Mouse (Mus musculus) kidney, embryonic 15.5 days (tissue): ENCODE results near the gene R3hdm2. TPM values are rescaled to one million over a fixed set of nuclear protein-coding genes. Genes with fewer than 3 reads are reported as not detected.
A peak's percentile ranks its signal among the peaks of the same experiment; 100 is the strongest.

Experiments used
- ATAC-seq: fragments of 200-750 bp; cut with Nextera tagmentation; replicated peaks from 2 replicates; pipeline ENCODE4 v1.8.0; 2017; ENCODE audit warnings: moderate TSS enrichment; ENCODE audit not compliant: low FRiP score
- H3K27ac ChIP-seq: fragments of 300-500 bp; sonication (generic); 2 replicates; pipeline ENCODE4 v1.5.1; 2015; ENCODE audit warnings: mild to moderate bottlenecking, inconsistent platforms
- H3K27me3 ChIP-seq: fragments of 300-500 bp; sonication (generic); 2 replicates; pipeline ENCODE4 v1.6.1; 2015; ENCODE audit warnings: inconsistent platforms
- H3K36me3 ChIP-seq: fragments of 300-500 bp; sonication (generic); 2 replicates; pipeline ENCODE4 v1.6.1; 2015; ENCODE audit warnings: inconsistent platforms
- H3K4me1 ChIP-seq: fragments of 300-500 bp; sonication (generic); 2 replicates; pipeline ENCODE4 v1.6.1; 2015; ENCODE audit warnings: inconsistent platforms
- H3K4me2 ChIP-seq: fragments of 300-500 bp; sonication (generic); 2 replicates; pipeline ENCODE4 v1.6.1; 2015; ENCODE audit warnings: moderate library complexity, mild to moderate bottlenecking, inconsistent platforms
- H3K4me3 ChIP-seq: fragments of 300-500 bp; sonication (generic); replicated peaks from 2 replicates; pipeline ENCODE4 v1.5.1; 2015; ENCODE audit warnings: mild to moderate bottlenecking, inconsistent platforms
- H3K9ac ChIP-seq: fragments of 300-500 bp; sonication (generic); 2 replicates; pipeline ENCODE4 v1.6.1; 2015; ENCODE audit warnings: mild to moderate bottlenecking, inconsistent platforms
- H3K9me3 ChIP-seq: fragments of 300-500 bp; sonication (generic); replicated peaks from 2 replicates; pipeline ENCODE4 v1.6.1; 2016; ENCODE audit warnings: inconsistent platforms
- WGBS: fragments of 180-500 bp; shearing (Covaris S2); methylation state at CpG from one replicate; pipeline ENCODE4 v1.1.7; 2015; ENCODE audit warnings: mixed read lengths; 5-methylcytosine and 5-hydroxymethylcytosine counted together
- polyA plus RNA-seq: library from polyadenylated mRNA; unstranded; fragments of >200 nt; fragmentation: Nextera tagmentation; extraction: Ambion mirVana; gene quantifications from 2 replicates; pipeline ENCODE4 v1.2.1, GENCODE M21; 2015

R3hdm2 gene
- polyA plus RNA-seq, 1 experiment from 2014 or later = 34.7 TPM

- Histone ChIP-seq H3K4me1 (peaks cover 65% of the 10 kb centered on the region), H3K27ac (no peak overlapping the region), H3K4me3 (peak overlapping the region; percentile 45), H3K27me3 (peaks cover 74% of the 10 kb centered on the region), H3K9ac (no peak overlapping the region), H3K4me2 (peak overlapping the region; percentile 78), H3K9me3 (no peaks in the 10 kb centered on the region), H3K36me3 (no peaks in the 10 kb centered on the region)
- under 1% methylated on average over 35 of the region's 35 CpGs for WGBS
- peak; percentile 59 for ATAC-seq
Observed at GRCm38 (mm10) chr10:127509051-127509836, 129.1 kb downstream of the R3hdm2 start.

GRCm38 (mm10) chr10:127509837-127510701 lies 129.9 kb downstream of the R3hdm2 start:
- Histone ChIP-seq H3K4me1 (peaks cover 73% of the 10 kb centered on the region), H3K4me3 (peak overlapping the region; percentile 45), H3K4me2 (peak overlapping the region; percentile 78), H3K36me3 (no peaks in the 10 kb centered on the region), H3K9me3 (no peaks in the 10 kb centered on the region), H3K27me3 (peaks cover 82% of the 10 kb centered on the region), H3K27ac (no peak overlapping the region), H3K9ac (no peak overlapping the region)
- 9% methylated on average over 17 of the region's 17 CpGs for WGBS
- ATAC-seq = no peak

GRCm38 (mm10) chr10:127510895-127511617 lies 130.9 kb downstream of the R3hdm2 start:
- no peaks in the 10 kb centered on the region for H3K9me3 ChIP-seq
- 7% methylated on average over 11 of the region's 11 CpGs for WGBS
- peak overlapping the region; percentile 87 for H3K4me2 ChIP-seq
- peaks cover 92% of the 10 kb centered on the region for H3K27me3 ChIP-seq
- no peak overlapping the region for H3K27ac ChIP-seq
- no peak for ATAC-seq
- peaks cover 83% of the 10 kb centered on the region for H3K4me1 ChIP-seq
- H3K9ac ChIP-seq = 0 out of 2 replicates have a peak overlapping the region, but pooled peaks have one; percentile 29
- H3K4me3 ChIP-seq = peak overlapping the region; percentile 47
- H3K36me3 ChIP-seq = no peaks in the 10 kb centered on the region

DNA sequence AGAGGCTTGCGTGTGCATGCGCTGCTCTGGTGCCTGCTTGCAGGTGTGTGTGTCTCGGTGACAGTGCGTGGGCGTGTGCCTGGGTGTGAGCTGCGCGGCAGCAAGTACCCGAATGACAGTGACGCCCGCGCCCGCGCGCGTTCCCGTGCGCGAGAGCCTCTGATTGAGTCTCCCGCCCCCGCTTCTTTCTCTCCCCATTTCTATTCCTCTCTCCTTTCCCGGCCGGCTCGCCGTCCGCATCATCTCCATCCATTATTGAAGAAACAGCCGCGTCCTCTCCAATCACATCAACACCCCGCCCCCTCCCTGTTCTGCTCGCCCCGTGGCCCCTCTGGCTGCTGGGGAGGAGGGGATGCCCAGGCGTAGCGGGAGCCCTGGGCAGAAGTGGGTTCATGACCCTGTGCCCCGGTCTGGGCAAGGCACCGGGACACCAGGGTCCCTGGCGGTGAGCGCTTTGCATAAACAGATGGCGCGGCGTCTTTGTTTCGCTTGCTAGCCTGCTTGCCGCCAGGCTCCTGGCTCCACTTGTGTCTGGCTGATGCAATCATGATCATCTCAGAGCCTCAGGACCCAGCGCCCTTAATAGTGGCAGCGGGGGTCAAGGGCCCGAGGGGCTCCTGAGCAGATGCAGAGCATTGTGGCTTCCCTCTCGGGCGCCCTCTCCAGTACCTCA lies 131.6 kb downstream of the R3hdm2 start:
- no peaks in the 10 kb centered on the region for H3K9me3 ChIP-seq
- H3K27me3 ChIP-seq = peaks cover 91% of the 10 kb centered on the region
- peak overlapping the region; percentile 87 for H3K4me2 ChIP-seq
- peak overlapping the region; percentile 47 for H3K4me3 ChIP-seq
- H3K4me1 ChIP-seq = peaks cover 90% of the 10 kb centered on the region
- ATAC-seq = no peak
- peak overlapping the region; percentile 29 for H3K9ac ChIP-seq
- H3K36me3 ChIP-seq = no peaks in the 10 kb centered on the region
- whole genome bisulfite sequencing = under 1% methylated on average over 45 of the region's 46 CpGs
- no peak overlapping the region for H3K27ac ChIP-seq

DNA sequence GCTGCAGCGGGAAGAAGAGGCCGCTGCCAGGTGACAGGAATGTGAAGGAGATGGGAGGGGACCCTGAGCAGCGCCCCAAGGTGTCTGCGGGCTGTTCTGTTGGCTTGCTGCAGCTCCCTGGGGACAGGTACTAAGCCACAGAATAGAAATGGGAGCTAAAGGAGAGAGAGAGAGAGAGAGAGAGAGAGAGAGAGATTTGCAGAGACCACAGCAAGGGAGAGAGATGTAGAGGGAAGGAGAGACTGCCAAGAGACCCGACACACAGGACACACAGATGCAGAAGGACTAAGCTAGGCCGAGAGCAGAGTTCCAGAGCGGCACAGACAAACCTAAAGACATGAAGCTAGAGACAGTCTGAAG lies 132.2 kb downstream of the R3hdm2 start:
- no peaks in the 10 kb centered on the region for H3K9me3 ChIP-seq
- peaks cover 95% of the 10 kb centered on the region for H3K4me1 ChIP-seq
- no peak overlapping the region for H3K27ac ChIP-seq
- H3K27me3 ChIP-seq = peaks cover 90% of the 10 kb centered on the region
- H3K4me3 ChIP-seq = peak overlapping the region; percentile 47
- no peak for ATAC-seq
- 4% methylated on average over 7 of the region's 7 CpGs for WGBS
- H3K36me3 ChIP-seq = peaks cover under 1% of the 10 kb centered on the region; the same call in 1 of the 2 replicates
- H3K9ac ChIP-seq = peak overlapping the region; percentile 29
- peak overlapping the region; percentile 87 for H3K4me2 ChIP-seq

- H3K4me1 ChIP-seq = peaks cover 99% of the 10 kb centered on the region
- H3K9ac ChIP-seq = no peak overlapping the region
Observed at GRCm38 (mm10) chr10:127512813-127513212, 132.7 kb downstream of the R3hdm2 start.

GRCm38 (mm10) chr10:127513501-127514091 lies 133.5 kb downstream of the R3hdm2 start:
- H3K27ac ChIP-seq = no peak overlapping the region
- peak overlapping the region; percentile 24; the same call in 1 of the 2 replicates for H3K4me3 ChIP-seq
- peaks cover 14% of the 10 kb centered on the region for H3K36me3 ChIP-seq
- peaks cover 92% of the 10 kb centered on the region for H3K27me3 ChIP-seq
- no peaks in the 10 kb centered on the region for H3K9me3 ChIP-seq
- peak overlapping the region; percentile 87 for H3K4me2 ChIP-seq
- ATAC-seq = no peak
- no peak overlapping the region for H3K9ac ChIP-seq
- H3K4me1 ChIP-seq = peaks cover 92% of the 10 kb centered on the region
- WGBS = 2% methylated on average over 16 of the region's 16 CpGs

More at GRCm38 (mm10) chr10:127512813-127513212, 132.7 kb downstream of the R3hdm2 start:
- Histone ChIP-seq H3K36me3 (peaks cover 6% of the 10 kb centered on the region), H3K27ac (no peak overlapping the region), H3K9me3 (no peaks in the 10 kb centered on the region), H3K4me3 (peak overlapping the region; percentile 24), H3K27me3 (peaks cover 90% of the 10 kb centered on the region), H3K4me2 (peak overlapping the region; percentile 87)
- 0% methylated on average over 27 of the region's 27 CpGs for WGBS
- ATAC-seq = peak; percentile 37

DNA sequence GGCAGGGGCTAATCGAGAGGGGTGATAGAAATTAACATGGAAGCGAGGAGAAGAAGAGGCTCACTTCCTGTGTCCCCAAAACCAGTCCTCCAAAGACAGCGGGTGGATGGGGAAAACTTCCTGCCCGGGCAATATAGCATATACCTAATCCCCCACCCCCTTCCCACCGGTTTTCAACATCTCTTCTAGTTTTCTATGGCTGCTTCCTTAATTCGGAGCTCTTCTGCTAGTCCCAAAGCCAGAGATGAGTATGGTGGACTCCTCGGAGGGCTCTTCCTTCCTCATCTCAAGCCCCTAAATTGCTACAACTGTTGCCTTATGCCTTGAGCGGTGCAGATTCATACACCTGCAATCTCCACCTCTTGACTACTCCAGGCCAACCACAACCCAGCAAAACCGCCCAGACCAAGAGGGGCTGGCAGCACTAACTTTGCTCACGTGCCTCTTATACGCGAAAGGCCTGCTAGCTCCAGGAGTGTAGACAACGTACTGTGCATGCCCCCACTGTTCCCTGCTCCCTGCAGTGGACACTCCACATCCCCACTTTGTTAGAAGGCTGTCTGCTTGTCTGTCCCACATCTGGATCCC lies 134.1 kb downstream of the R3hdm2 start:
- no peaks in the 10 kb centered on the region for H3K9me3 ChIP-seq
- peaks cover 88% of the 10 kb centered on the region for H3K27me3 ChIP-seq
- no peak overlapping the region for H3K9ac ChIP-seq
- H3K4me3 ChIP-seq = 0 out of 2 replicates have a peak overlapping the region, but pooled peaks have one; percentile 15
- peak overlapping the region; percentile 87 for H3K4me2 ChIP-seq
- peaks cover 86% of the 10 kb centered on the region for H3K4me1 ChIP-seq
- ATAC-seq = no peak
- WGBS = 17% methylated on average over 13 of the region's 13 CpGs
- no peak overlapping the region for H3K27ac ChIP-seq
- peaks cover 20% of the 10 kb centered on the region for H3K36me3 ChIP-seq

GRCm38 (mm10) chr10:127514764-127515163 lies 134.6 kb downstream of the R3hdm2 start, which contains the start of gene Ndufa4l2:
Gene Ndufa4l2, plus strand, starts transcription at chr10:127514967.
- ATAC-seq = no peak
- Histone ChIP-seq H3K4me2 (peak within 1 kb of the TSS; percentile 87), H3K9ac (0 out of 2 replicates have a peak within 1 kb of the TSS, but pooled peaks have one; percentile 12), H3K27ac (peak within 1 kb of the TSS; percentile 42; the same call in 1 of the 2 replicates), H3K36me3 (peaks cover 26% of the 10 kb centered on the region), H3K4me3 (peak within 1 kb of the TSS; percentile 24), H3K4me1 (peaks cover 81% of the 10 kb centered on the region), H3K9me3 (no peaks in the 10 kb centered on the region), H3K27me3 (peaks cover 83% of the 10 kb centered on the region)
- WGBS = 15% methylated on average over 6 of the region's 6 CpGs

- Histone ChIP-seq H3K27ac (peak overlapping the region; percentile 42; the same call in 1 of the 2 replicates), H3K36me3 (peaks cover 32% of the 10 kb centered on the region), H3K4me1 (peaks cover 81% of the 10 kb centered on the region), H3K9me3 (no peaks in the 10 kb centered on the region), H3K9ac (no peak overlapping the region), H3K4me2 (peak overlapping the region; percentile 51), H3K4me3 (peak overlapping the region; percentile 15), H3K27me3 (peaks cover 76% of the 10 kb centered on the region)
- ATAC-seq = no peak
- WGBS = 33% methylated on average over 9 of the region's 9 CpGs
Observed at GRCm38 (mm10) chr10:127515271-127515982, 135.3 kb downstream of the R3hdm2 start.
